Mouse (Mus musculus) liver (tissue): Measurements from ENCODE around the gene Spcs3.

Source experiments
- DNase-seq: peaks from one replicate; pipeline ENCODE4 v3.0.0-alpha.2; 2020; ENCODE audit warnings: mixed read lengths

Spcs3 gene

DNA sequence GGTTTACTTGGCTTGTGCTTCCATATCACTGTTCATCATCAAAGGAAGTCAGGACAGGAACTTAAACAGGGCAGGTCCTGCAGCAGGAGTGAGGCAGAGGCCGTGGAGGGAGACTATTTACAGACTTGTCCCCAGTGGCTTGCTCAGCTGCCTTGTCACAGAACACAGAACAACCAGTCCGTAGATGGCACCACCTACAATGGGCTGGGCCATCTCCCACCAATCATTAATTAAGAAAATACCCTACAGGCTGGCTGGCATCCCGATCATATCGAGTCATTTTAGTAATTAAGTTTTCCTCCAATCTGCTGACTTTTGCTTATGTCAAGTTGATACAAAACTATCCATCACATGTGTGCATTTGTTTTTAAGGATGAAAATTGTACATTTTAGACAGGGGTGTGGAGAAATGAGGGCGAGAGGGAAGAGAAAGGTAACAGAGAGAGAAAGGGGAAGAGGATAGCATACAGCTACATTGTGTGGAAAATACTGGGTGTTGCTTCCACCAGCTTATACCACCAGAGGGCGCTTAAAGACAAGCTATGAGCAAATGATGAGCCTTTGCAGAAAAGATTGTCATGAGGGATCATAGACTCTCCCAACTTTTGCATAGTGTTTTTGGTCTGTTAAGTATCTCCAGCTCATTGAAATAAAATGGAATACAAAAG is 22.2 kb downstream of the Spcs3 start:
- peak; percentile 75 for DNase-seq

DNA sequence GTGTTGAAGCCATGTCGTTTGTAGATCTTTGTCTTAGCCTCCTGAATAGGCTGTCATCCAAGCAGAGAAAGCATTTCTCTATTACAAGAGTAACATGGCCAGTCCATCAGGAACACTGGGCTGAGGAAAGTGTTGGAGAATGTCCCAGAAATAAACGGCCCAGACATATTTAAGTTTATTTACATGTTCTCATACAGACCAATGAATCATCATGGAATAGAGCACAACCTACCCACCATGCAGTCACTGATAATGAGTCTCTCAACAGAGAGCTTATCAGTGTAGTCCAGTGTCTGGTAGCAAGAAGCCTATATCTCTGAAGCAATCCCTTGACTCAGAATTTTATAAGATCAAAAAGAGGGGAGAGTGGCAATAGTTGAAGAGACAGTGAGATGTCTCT is 24.7 kb downstream of the Spcs3 start:
- no peak for DNase-seq

DNA sequence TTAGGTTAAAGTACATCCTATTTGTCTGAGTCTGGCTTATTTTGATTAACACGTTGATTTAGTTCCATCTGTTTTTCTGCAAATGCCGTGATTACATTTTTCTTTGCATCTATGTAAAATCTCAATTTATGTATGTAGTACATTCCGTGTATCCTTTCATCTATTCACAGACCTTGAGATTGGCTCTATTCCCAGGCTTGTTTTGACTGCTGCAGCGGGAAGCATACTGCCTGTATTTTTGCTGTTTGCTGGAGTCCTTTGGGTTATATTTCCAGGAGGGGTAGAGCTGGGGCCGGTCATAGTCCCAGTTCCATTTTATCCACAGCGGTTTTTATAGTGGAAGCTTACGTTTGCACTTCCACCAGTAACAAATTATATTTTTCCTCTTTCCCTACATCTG is 26.7 kb downstream of the Spcs3 start:
- no peak for DNase-seq

GRCm38 (mm10) chr8:54493915-54494314 is 35.9 kb downstream of the Spcs3 start:
- no peak for DNase-seq

GRCm38 (mm10) chr8:54493110-54493509 is 36.7 kb downstream of the Spcs3 start:
- DNase-seq: peak; percentile 50

DNA sequence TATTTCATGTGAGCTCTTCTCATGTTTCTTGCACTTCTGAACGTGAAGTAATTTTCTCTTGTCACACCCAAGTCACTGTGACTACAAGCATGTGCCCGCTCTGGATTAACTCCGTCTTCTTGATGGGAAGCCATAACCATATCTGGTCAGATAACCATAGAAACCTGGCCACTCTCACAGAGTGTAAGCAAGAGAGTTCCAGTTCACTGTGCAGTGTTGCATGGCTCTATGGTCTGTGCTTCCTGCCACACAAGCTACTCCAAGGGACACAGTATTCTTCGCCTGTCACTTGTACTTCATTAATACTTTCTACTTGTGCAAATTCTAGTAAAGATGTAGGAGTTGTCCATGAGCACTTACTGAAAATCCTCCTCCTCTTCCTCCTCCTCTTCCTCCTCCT is 37.9 kb downstream of the Spcs3 start:
- DNase-seq: no peak

DNA sequence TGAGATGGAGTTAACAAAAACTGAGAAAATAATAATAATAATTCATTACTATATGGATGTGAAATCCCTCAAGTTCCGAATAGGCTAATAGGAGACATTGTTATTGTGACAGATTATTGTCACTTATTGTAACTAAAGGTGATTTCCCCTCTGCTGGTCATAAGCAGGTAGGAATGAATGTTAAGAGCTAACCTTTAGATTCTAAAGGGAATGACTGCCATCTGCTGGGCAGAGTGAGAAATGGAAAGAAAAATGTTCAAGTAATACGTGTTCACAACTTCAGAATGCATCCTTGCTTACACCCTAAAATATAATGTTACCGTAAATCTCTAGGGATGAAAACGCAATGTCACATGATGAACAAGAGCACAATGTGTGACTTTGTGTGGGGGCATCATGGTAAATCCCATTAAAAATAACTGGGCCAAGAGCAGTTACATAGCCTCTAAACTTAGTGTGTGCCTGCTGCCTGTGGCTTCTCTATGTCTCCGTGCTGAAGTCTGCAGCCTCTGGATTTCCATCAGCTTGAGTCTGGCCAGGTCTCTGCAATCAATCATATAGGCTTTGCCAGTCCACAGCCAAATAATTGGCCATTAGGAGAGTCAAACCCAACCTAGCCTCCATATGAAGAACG is 38.6 kb downstream of the Spcs3 start:
- DNase-seq: no peak

DNA sequence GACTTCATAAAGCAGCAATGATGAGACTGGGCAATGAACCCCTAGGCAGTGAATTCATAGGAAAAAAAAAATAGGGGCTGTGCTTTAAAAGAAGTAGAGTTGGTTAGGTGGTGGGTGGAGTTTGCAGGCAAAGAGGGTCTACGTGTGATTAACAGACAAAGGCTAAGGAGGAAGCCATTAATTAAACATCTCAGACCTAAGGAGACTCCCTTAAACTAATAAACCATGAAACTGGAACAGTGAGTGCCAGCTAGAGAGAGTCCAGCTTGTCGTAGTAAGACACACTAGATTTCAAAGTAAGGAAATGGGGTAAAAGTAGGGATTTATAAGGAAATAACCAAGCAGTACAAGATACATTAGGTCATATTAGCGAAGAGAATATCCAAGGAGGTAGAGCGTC is 41.4 kb downstream of the Spcs3 start:
- no peak for DNase-seq

DNA sequence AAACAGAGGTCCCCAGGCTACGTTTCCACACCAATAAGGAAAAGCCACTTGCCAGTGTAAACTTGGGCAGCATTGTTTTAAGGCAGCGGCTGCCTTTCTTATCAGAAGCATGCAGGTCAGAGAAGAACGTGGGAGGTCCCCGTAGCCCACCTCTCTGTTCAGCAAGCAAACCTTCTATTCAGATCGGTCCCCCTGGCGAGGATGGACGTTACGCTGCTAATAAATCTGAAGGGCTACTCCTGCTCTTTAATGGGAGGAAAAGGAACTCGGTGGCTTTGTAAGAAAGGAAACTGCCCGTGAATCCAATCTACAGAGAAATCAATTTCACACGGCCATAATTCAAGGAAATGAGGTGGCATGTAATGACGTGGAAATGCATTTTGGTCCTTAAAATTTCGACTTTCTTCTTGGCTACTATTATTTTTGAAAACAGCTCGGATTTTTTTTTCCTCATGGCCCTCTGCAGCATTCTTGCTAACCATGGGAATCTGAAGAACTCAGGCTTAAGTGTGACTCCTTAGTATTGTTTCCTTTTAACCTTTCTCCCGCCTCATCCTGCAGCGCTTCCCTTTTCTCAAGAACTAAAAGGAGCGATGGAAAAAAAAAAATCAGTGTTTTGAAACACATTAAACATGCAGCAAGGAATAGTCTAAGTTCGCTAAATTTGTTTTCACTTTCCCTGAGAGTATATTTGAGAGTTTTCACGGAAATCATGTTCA is 43.1 kb downstream of the Spcs3 start:
- DNase-seq: no peak
